Mouse (Mus musculus) neural tube, embryonic 12.5 days (tissue): ENCODE results near the gene Ctnna2. TPM values are rescaled to one million over a fixed set of nuclear protein-coding genes. Genes with fewer than 3 reads are reported as not detected.
A peak's percentile ranks its signal among the peaks of the same experiment; 100 is the strongest.

ENCODE experiments used
- ATAC-seq: fragments of 200-750 bp; cut with Nextera tagmentation; 2 replicates; pipeline ENCODE4 v1.8.0; 2017; ENCODE audit warnings: low read depth, mild to moderate bottlenecking, moderate TSS enrichment, moderate library complexity; ENCODE audit not compliant: low FRiP score
- H3K27ac ChIP-seq: fragments of 300-500 bp; sonication (generic); 2 replicates; pipeline ENCODE4 v1.5.1; 2016
- H3K27me3 ChIP-seq: fragments of 300-500 bp; sonication (generic); replicated peaks from 2 replicates; pipeline ENCODE4 v1.6.1; 2016; ENCODE audit warnings: mild to moderate bottlenecking
- H3K36me3 ChIP-seq: fragments of 300-500 bp; sonication (generic); 2 replicates; pipeline ENCODE4 v1.6.1; 2016; ENCODE audit warnings: mild to moderate bottlenecking
- H3K4me1 ChIP-seq: fragments of 300-500 bp; sonication (generic); 2 replicates; pipeline ENCODE4 v1.6.1; 2016
- H3K4me2 ChIP-seq: fragments of 300-500 bp; sonication (generic); replicated peaks from 2 replicates; pipeline ENCODE4 v1.6.1; 2016; ENCODE audit warnings: mild to moderate bottlenecking
- H3K4me3 ChIP-seq: fragments of 300-500 bp; sonication (generic); 2 replicates; pipeline ENCODE4 v1.5.1; 2016
- H3K9ac ChIP-seq: fragments of 300-500 bp; sonication (generic); 2 replicates; pipeline ENCODE4 v1.6.1; 2016; ENCODE audit warnings: mild to moderate bottlenecking
- H3K9me3 ChIP-seq: fragments of 300-500 bp; sonication (generic); 2 replicates; pipeline ENCODE4 v1.6.1; 2016; ENCODE audit warnings: mild to moderate bottlenecking
- WGBS: fragments of 180-500 bp; shearing (Covaris S2); methylation state at CpG from one replicate; pipeline ENCODE4 v1.1.7; 2016; 5-methylcytosine and 5-hydroxymethylcytosine counted together
- polyA plus RNA-seq: library from polyadenylated mRNA; unstranded; fragments of >200 nt; fragmentation: Nextera tagmentation; extraction: Ambion mirVana; gene quantifications from 2 replicates; pipeline ENCODE4 v1.2.1, GENCODE M21; 2016

The Ctnna2 gene
- polyA plus RNA-seq, 1 experiment from 2014 or later = 85.1 TPM

GRCm38 (mm10) chr6:77802604-77803003 lies 176.9 kb downstream of the Ctnna2 start:
- no peak overlapping the region for H3K4me2 ChIP-seq
- no peaks in the 10 kb centered on the region for H3K27me3 ChIP-seq
- no peak for ATAC-seq
- no peaks in the 10 kb centered on the region for H3K36me3 ChIP-seq
- H3K4me1 ChIP-seq = no peaks in the 10 kb centered on the region
- no peak overlapping the region for H3K4me3 ChIP-seq
- H3K9ac ChIP-seq = no peak overlapping the region
- H3K27ac ChIP-seq = no peak overlapping the region
- 91% methylated on average over 3 of the region's 3 CpGs for WGBS
- no peaks in the 10 kb centered on the region for H3K9me3 ChIP-seq

GRCm38 (mm10) chr6:77783342-77783741 lies 196.2 kb downstream of the Ctnna2 start:
- no peak overlapping the region for H3K27ac ChIP-seq

GRCm38 (mm10) chr6:77768357-77769103 lies 211.0 kb downstream of the Ctnna2 start:
- H3K27ac ChIP-seq = no peak overlapping the region
- no peaks in the 10 kb centered on the region for H3K27me3 ChIP-seq
- ATAC-seq = no peak
- no peaks in the 10 kb centered on the region for H3K4me1 ChIP-seq
- no peaks in the 10 kb centered on the region for H3K9me3 ChIP-seq
- H3K4me2 ChIP-seq = no peak overlapping the region
- no peaks in the 10 kb centered on the region for H3K36me3 ChIP-seq
- H3K4me3 ChIP-seq = no peak overlapping the region
- H3K9ac ChIP-seq = no peak overlapping the region
- WGBS = 85% methylated on average over 10 of the region's 10 CpGs

More at GRCm38 (mm10) chr6:77783342-77783741, 196.2 kb downstream of the Ctnna2 start:
- Histone ChIP-seq H3K4me2 (no peak overlapping the region), H3K4me3 (no peak overlapping the region), H3K36me3 (no peaks in the 10 kb centered on the region), H3K9ac (no peak overlapping the region), H3K27me3 (no peaks in the 10 kb centered on the region), H3K9me3 (no peaks in the 10 kb centered on the region), H3K4me1 (no peaks in the 10 kb centered on the region)
- 54% methylated on average over 3 of the region's 3 CpGs for WGBS
- ATAC-seq = no peak

- Histone ChIP-seq H3K36me3 (no peaks in the 10 kb centered on the region), H3K4me2 (no peak overlapping the region), H3K27me3 (no peaks in the 10 kb centered on the region), H3K27ac (no peak overlapping the region), H3K9ac (no peak overlapping the region), H3K4me1 (no peaks in the 10 kb centered on the region), H3K4me3 (no peak overlapping the region), H3K9me3 (no peaks in the 10 kb centered on the region)
- no peak for ATAC-seq
- 85% methylated on average over 3 of the region's 3 CpGs for WGBS
Measured at GRCm38 (mm10) chr6:77758164-77758563, 221.3 kb downstream of the Ctnna2 start.

GRCm38 (mm10) chr6:77745426-77745825 lies 234.1 kb downstream of the Ctnna2 start:
- no peak overlapping the region for H3K4me3 ChIP-seq
- no peak overlapping the region for H3K27ac ChIP-seq
- no peak overlapping the region for H3K4me2 ChIP-seq
- no peaks in the 10 kb centered on the region for H3K9me3 ChIP-seq
- ATAC-seq = no peak
- 29% methylated on average over 5 of the region's 5 CpGs for WGBS
- no peaks in the 10 kb centered on the region for H3K36me3 ChIP-seq
- no peak overlapping the region for H3K9ac ChIP-seq
- no peaks in the 10 kb centered on the region for H3K27me3 ChIP-seq
- 0 out of 2 replicates have a peak, but pooled peaks cover 2% of the 10 kb centered on the region for H3K4me1 ChIP-seq

GRCm38 (mm10) chr6:77743651-77744050 lies 235.8 kb downstream of the Ctnna2 start:
- Histone ChIP-seq H3K4me1 (0 out of 2 replicates have a peak, but pooled peaks cover 2% of the 10 kb centered on the region), H3K4me3 (no peak overlapping the region), H3K4me2 (no peak overlapping the region), H3K36me3 (no peaks in the 10 kb centered on the region), H3K27ac (no peak overlapping the region), H3K9ac (no peak overlapping the region), H3K27me3 (no peaks in the 10 kb centered on the region), H3K9me3 (no peaks in the 10 kb centered on the region)
- ATAC-seq = no peak

- no peak overlapping the region for H3K4me3 ChIP-seq
- H3K4me2 ChIP-seq = no peak overlapping the region
- no peak overlapping the region for H3K9ac ChIP-seq
- ATAC-seq = 0 out of 2 replicates have a peak, but pooled peaks have one; percentile 21
- H3K27me3 ChIP-seq = no peaks in the 10 kb centered on the region
- no peaks in the 10 kb centered on the region for H3K36me3 ChIP-seq
- WGBS = 17% methylated on average over 1 of the region's 1 CpGs
- H3K27ac ChIP-seq = no peak overlapping the region
- H3K9me3 ChIP-seq = no peaks in the 10 kb centered on the region
- H3K4me1 ChIP-seq = 0 out of 2 replicates have a peak, but pooled peaks cover 2% of the 10 kb centered on the region
Measured at GRCm38 (mm10) chr6:77742988-77743387, 236.5 kb downstream of the Ctnna2 start.

- Histone ChIP-seq H3K27ac (no peak overlapping the region), H3K4me3 (no peak overlapping the region), H3K27me3 (no peaks in the 10 kb centered on the region), H3K9me3 (no peaks in the 10 kb centered on the region), H3K4me1 (0 out of 2 replicates have a peak, but pooled peaks cover 2% of the 10 kb centered on the region), H3K36me3 (no peaks in the 10 kb centered on the region), H3K9ac (no peak overlapping the region), H3K4me2 (no peak overlapping the region)
- ATAC-seq = no peak
- 81% methylated on average over 4 of the region's 4 CpGs for WGBS
Measured at GRCm38 (mm10) chr6:77738640-77739039, 240.9 kb downstream of the Ctnna2 start.

GRCm38 (mm10) chr6:77724952-77725299 lies 254.6 kb downstream of the Ctnna2 start:
- no peak for ATAC-seq
- H3K9me3 ChIP-seq = no peaks in the 10 kb centered on the region
- no peaks in the 10 kb centered on the region for H3K4me1 ChIP-seq
- WGBS = 85% methylated on average over 2 of the region's 2 CpGs
- no peaks in the 10 kb centered on the region for H3K36me3 ChIP-seq
- no peak overlapping the region for H3K4me3 ChIP-seq
- H3K4me2 ChIP-seq = no peak overlapping the region
- no peak overlapping the region for H3K27ac ChIP-seq
- H3K27me3 ChIP-seq = no peaks in the 10 kb centered on the region
- no peak overlapping the region for H3K9ac ChIP-seq

- H3K4me1 ChIP-seq = no peaks in the 10 kb centered on the region
- ATAC-seq = no peak
- no peak overlapping the region for H3K9ac ChIP-seq
- H3K4me3 ChIP-seq = no peak overlapping the region
- H3K4me2 ChIP-seq = no peak overlapping the region
- no peaks in the 10 kb centered on the region for H3K36me3 ChIP-seq
- no peak overlapping the region for H3K27ac ChIP-seq
- WGBS = 80% methylated on average over 5 of the region's 5 CpGs
- H3K27me3 ChIP-seq = no peaks in the 10 kb centered on the region
- no peaks in the 10 kb centered on the region for H3K9me3 ChIP-seq
Measured at GRCm38 (mm10) chr6:77724042-77724951, 255.2 kb downstream of the Ctnna2 start.

GRCm38 (mm10) chr6:77694093-77694492 lies 285.4 kb downstream of the Ctnna2 start:
- no peaks in the 10 kb centered on the region for H3K9me3 ChIP-seq
- H3K4me2 ChIP-seq = no peak overlapping the region
- no peak overlapping the region for H3K27ac ChIP-seq
- H3K4me1 ChIP-seq = no peaks in the 10 kb centered on the region
- no peaks in the 10 kb centered on the region for H3K27me3 ChIP-seq
- no peaks in the 10 kb centered on the region for H3K36me3 ChIP-seq
- no peak overlapping the region for H3K9ac ChIP-seq
- H3K4me3 ChIP-seq = no peak overlapping the region
- ATAC-seq = no peak

GRCm38 (mm10) chr6:77687173-77687572 lies 292.3 kb downstream of the Ctnna2 start:
- ATAC-seq = no peak
- H3K27ac ChIP-seq = no peak overlapping the region
- H3K4me1 ChIP-seq = 0 out of 2 replicates have a peak, but pooled peaks cover 3% of the 10 kb centered on the region
- H3K4me2 ChIP-seq = no peak overlapping the region
- WGBS = 94% methylated on average over 1 of the region's 1 CpGs
- no peaks in the 10 kb centered on the region for H3K9me3 ChIP-seq
- no peak overlapping the region for H3K4me3 ChIP-seq
- no peaks in the 10 kb centered on the region for H3K27me3 ChIP-seq
- no peak overlapping the region for H3K9ac ChIP-seq
- no peaks in the 10 kb centered on the region for H3K36me3 ChIP-seq
